Mouse (Mus musculus) skeletal muscle tissue, adult 2 months (tissue): ENCODE data around the gene Sorl1.

ENCODE experiments used
- DNase-seq: peaks from one replicate; pipeline ENCODE4 v3.0.0-alpha.2; 2012; ENCODE audit warnings: low read depth, low spot score

Gene Sorl1

DNA sequence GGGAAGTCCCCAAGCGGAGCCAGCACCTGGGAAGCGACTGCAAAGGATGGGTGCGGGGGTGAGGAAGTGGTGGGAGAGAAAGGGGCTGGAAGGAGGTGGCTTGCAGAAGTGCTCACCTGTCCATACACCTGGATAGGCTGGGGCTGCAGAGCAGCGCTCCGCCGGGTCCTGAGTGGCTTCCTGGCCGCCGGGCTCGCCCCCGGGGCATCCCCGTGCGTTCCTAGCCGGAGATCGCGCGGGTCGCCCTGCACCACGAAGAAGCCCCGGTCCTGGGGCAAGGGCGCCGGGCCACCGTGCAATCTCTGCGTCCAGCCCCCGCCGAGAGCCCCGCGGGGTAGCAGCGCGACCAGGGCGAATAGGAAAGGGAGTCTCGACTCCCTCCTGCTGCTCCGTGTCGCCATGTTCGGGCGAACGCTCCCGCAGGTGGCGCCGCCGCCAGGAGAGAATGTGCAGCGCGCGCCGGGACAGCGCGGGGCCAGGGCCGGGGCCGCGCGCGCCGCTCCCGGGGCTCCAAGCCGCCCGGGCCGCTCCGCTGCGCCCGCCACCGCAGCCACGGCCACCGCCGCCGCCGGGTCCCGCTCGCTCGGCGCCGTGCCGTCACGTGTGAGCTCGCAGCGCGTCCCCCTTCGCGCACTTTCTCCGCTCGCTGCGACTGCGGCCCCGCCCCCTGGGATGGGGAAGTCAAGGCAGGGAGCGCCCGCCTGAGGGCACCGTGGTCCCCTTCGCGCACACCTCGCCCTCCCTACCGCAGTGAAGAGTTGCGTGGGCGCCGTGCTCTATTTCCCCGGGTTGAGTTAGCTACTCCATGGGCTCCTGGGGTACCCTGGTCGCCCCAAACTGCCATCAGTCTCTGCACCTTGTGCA is at the start of gene Sorl1:
Gene Sorl1 (minus strand): TSS at position 585 of the 864 bp plus-strand sequence.
- DNase-seq = no peak

DNA sequence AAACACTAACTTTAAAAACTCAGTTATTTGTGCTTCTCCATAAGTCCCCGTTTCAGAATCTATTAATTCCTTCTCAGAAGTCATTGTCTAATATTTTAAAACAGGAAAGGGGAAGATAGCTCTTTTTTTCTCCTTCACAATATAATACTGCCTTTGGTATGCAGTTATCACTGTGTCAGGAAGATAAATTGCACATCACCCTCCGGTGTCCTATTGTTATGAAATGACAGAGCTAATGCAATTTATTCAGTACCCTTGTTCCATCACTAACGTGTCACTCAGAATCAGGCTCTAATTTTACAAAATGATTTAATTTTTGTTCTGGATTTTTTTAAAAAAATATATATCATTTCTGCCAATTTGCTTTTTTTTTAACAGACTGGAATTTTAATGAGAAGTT is 49.7 kb upstream of the Sorl1 start:
- DNase-seq = no peak

DNA sequence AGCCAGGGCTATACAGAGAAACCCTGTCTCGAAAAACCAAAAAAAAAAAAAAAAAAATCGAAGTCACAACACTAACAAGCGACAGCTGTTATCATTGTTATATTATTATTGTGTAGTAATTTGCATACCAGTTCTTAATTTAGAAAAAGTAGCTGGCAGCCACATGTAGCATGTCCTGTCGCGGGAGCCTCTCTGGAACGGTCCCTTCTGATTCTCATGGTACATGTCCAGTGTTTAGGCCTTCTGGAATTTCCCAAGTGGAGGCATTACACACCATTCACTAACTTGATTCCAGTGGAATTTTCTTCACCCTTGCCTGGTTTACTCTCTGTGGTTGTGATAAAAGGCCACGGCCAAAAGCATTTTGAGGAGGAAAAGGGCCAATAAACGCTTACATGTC is 45.4 kb upstream of the Sorl1 start:
- no peak for DNase-seq

DNA sequence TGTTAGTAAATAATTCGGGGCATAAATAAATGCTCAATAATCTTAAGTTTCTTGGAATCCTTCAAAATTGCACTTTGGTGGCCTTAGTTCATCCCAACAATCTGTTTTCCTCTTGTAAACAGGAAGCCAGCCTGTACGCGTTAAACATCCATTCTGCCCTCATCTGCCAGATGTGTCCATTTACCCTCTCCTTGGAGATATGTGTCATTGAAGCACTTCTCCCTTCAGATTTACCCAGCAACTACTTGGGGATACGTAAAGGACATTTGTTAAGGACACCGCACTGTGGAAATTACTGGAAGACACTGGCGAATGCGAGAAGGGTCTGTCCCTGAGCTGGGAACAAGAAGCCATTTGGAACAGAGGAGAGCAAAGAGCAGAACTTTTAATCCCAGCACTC is 44.9 kb upstream of the Sorl1 start:
- no peak for DNase-seq

DNA sequence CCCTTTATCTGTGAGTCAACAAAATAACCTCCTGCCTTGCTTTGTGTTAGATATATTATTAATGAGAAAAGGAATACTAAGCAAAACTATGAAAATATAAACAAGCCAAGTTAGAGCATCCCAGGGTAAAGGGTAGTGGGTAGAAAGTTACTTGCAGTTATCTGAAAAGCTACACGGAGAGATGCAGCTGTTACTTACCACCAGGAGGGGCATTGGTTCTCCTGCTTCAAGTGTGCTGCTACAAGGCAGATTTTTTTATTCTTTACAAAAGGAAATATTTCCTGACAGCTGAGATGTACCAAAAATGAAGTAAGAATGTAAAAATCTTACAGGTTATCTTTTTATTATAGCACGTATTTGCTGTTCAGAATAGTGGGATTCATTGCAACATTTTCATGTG is 40.8 kb upstream of the Sorl1 start:
- DNase-seq = no peak

DNA sequence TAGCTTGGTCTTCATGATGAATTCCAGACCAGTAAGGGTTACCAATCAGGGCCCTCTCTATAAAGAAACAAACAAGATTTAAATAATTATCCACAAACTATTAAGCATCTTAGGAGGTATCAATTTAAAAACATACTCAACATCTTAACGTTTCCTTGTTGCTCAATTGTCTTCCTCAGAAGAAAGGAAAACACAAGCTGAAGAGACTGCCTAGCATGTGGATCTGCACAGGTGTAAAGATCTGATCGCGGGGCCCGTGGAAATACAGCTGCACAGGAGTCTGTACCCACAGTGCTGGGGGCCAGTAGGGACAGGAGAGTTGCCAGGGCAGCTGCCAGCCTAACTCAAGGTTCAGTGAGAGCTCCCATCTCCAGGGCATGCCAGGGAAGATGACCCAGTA is 38.9 kb upstream of the Sorl1 start:
- DNase-seq = no peak

DNA sequence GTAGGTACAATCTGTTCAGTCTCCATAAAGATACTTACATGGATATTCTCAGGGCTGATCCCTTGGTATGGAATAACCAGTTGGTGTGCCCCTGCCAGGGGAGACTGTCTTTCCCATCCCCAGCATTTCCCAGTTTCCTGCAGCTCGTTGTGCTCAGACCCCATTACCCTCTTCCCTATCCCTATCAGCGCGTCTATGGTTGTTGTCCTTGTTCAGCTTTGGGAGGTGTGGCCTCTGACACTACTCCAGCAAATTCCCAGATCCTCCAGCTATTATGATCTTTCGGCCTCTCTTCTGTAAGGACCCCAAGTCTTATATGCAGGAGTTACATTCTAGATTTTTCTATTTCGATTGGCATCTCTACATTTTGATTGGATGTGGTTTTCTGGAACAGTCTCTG is 35.3 kb upstream of the Sorl1 start:
- no peak for DNase-seq

DNA sequence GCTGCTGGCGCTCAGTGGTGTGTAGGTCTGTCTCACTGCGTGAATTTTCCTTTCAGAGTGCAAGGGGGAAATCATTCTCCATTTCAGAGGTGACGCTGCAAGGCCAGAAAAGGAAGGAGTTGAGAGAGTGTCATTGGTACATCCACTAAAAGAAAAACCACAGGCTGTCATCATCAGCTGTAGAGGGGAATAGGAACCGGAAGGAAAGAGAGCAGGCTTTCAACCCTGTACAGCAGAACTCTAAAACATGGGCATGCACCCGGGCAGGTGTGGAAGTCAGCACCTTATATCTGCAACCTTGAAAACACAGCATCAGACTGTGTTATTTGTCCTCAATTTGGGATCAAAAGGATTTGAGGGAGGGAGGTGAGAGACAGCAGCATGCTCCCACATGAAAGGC is 34.6 kb upstream of the Sorl1 start:
- DNase-seq = no peak

DNA sequence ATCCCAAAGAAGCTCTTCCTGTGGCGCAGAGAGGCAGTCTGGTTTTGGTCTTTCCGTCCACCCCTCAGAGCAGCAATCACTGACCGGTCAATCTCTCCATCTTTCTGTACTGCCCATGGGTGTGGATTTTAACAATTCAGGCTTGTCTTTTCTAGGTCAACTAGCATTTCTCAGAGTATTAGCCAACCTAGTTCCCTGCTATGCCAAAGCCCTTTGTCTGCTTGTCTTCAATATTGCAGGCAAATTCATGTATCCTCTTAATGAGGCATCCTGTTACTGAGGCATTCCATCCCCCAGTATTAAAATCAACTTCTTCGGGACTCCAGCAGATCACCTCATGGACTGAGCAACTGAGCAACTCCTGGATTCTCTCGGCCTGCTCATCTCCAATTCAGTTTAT is 33.9 kb upstream of the Sorl1 start:
- no peak for DNase-seq

DNA sequence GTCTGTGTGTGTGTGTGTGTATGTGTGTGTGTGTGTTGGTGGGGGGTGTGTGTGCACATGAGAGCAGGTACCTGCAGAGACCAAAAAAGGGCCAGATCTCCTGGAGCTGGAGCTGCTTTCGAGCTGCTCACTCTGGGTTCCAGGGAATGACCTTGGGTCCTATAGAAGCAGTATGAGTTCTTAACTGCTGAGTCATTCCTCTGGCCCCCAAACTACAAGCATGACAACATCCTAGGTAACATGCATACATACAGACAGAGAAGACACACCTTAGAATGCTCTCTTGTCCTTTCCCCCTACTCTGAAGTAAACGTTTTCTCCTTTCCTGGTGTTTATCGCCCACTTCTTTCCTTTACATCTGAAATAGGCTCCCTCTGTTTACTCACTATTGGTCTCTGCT is 32.5 kb upstream of the Sorl1 start:
- DNase-seq = no peak

DNA sequence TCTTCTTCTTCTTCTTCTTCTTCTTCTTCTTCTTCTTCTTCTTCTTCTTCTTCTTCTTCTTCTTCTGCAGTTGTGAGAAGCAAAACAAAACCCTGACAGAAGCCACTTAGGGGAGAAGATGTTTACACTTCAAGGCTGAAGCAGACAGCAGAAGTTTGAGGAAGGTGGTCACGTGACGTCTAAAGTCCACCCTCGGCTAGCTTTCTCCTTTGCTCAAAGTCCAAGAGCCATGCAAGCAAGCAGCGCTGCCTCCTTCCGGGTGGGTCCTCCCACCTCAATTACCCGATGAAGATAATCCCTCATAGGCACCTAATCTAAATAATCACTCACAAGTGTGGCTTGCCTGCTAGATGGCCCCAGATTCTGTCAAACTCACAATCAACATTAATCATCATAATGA is 30.6 kb upstream of the Sorl1 start:
- no peak for DNase-seq

DNA sequence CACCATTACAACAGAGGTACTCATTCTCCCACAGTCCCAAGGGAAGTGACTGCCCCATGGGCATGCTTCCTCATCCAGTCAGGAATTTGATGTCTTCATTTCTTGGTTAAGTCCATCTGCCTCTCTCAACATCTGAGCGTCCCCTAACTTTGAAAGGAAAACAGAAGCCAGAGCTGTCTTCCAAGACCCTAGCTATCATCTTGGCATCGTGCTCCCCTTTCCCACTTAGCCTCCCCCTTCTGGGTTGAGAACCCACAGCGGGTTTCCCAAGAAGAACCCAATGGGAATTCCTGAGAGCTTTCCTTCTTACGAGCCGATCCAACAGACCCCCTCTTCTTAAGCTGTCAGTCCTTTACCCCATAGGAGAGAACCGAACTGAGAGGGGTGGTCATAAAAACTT is 24.7 kb upstream of the Sorl1 start:
- no peak for DNase-seq

DNA sequence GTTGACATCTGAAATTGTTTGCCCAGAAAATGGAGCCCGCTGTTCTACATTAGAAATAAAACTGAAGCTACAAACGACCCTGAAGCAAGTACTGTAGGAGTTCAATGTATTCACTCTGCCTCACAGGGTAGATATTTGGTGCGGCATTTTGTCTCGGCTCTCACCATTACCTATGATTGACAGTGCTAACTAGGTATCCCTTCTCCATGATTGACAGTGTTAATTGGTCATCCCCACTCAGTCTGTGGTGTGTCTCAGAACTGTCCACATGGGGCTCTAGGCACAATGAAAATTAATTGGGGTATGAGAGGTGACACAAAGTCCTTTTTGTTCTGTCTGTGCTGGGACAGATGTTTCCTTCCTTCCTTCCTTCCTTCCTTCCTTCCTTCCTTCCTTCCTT is 23.9 kb upstream of the Sorl1 start:
- DNase-seq = no peak

DNA sequence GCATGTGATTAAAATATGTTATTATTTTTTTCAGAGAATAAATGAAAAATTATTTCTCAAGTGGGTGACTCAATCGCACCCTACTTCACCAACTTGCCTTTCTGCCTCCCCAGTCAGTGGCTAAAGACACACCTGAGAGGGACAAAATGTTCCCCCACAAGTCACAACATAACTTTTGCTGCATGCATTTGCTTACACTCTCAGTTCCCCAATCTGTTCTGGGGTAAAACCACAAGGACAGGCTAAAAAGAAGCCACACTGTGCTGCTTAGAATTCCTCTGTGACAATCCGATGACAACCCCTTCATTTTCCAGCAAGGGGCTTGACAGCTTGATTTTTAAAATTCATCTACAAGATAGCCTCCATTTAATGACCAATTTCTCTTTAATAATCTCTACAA is 22.4 kb upstream of the Sorl1 start:
- DNase-seq = no peak

DNA sequence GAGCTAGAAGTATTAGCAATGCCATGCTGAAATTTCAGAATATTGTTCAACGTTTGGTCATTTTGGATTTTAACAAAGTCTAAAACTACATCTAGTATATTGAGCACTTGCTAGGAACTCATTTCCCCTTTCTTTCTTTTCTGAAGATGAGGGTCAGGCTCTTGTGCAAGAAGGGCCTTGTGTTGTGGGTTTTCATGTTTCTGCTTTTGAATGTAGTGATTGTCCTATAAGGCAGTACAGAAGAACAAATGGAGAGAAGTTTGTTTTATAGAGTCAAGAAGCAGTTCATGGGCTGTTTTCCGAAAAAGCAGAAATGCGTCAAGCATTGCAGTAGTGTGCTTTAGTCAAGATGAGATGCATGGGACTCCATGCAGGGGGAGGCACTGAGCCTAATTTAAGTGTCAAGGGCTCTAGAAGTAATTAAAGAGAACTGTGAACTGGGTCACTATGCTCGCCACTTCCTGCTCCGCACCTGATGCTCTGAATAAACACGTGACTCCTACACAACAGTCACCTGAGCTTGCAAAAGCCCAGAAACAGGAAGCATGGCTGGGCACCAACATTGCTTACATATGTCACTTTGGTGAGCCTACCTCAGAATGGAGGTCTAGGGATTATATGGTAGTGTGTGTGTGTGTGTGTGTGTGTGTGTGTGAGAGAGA is 17.6 kb upstream of the Sorl1 start:
- peak; percentile 22 for DNase-seq

DNA sequence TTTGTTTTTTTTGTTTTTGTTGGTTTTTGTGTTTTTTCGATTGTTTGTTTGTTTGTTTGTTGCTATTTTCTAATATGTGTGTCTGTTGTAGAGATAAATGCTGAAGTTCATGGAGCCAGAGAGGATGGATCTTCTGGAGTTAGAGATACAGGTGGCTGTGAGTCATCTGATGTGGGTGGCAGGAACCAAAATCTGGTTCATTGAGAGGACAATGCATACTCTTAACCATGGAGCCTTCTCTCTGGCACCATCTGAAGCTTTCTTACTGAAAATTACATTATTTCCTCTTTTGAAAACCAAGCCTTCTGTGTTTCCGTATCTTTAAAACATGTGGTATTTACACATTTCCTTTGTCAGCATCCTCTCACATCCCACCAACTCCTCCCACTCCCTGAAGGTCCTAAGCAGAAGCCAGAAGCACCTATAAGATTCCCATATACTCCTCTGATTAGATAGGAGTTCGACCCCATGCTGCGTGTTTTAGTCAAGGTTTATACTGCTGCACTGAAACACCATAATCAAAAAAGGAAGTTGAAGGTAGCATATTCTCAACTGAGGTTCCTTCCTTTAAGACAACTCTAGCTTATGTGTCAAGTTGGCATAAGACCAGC is 14.3 kb upstream of the Sorl1 start:
- DNase-seq = no peak

DNA sequence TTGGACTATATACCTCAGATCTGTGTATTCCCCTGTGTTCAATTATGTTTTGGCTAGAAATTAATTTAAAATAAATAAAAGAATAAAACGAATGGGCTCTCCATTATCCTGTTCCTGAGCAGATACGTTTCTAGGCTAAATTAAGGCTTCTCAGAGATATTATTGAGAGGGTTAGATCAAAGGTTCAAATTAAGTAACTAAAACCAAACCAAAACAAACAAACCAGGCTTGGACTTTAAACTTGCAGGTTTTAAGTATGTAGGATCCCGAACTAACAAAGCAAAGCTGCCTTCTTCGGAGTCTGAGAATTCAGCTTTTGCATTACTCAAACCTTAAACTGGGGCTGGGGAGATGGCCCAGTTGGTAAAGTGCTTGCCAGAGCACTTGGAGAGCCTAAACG is 13.5 kb upstream of the Sorl1 start:
- DNase-seq = no peak

DNA sequence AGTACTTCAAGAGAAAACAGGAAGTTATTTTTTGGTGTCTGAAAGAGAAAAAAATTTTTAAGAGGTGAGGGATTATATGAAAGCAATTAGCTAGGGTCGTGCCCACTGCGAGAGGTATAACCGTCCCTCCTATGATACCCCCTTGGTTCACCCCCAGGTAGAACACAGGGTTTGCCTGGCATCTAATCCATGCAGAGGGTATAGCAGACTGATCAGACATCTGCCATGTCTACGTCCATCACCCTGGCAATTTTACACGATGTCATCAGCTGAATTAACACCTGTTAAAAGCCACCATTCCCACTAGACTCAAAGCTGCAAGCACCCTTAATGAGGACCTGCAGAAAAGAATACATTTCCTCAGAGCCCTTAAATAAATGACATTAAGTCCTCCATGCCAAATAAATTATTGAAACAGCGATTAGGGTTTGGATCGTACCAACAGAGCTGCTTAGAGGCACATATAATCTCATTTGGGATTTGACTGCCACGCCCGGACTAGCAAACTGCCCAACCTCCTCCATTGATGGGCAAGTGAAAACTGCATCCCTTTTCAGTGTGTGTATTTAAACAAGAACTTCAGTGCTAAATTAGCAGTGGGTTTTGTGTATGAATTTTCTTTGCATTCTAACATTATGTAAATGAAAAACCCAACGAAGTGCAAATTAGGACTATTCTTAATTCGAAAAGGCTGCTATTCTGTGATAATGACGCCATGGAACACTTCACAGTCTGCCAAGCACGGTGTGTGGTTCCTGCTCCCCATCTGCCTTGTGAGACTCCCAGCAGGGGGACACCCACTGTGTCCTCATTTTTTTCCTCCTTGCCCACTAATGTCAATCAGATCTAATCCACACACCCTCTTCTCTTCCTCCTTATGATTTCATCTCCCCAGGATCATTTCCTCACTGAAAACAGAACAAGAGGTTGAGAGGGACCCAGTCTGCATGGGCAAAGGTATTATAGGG is 7.0 kb upstream of the Sorl1 start:
- no peak for DNase-seq

DNA sequence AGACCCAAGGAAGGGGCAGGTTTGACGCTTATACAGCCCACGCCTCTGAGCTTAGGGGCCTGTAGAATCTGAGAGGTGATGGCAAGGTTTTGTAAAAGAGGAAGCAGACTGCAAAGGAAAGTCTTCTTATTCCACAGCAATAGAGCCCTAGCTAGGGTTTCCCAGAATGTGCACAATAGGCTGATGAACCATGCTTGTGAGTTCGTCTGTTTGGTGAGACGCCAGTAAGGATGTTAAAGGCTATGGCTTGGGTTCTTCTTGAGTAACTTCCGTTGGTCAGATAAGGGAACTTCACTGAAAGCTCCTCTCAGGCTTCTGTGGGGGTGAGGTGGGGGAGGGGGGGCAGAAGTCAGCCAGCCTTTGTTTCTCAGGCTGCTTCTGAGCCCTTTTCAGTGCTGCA is 3.9 kb upstream of the Sorl1 start:
- DNase-seq = no peak

DNA sequence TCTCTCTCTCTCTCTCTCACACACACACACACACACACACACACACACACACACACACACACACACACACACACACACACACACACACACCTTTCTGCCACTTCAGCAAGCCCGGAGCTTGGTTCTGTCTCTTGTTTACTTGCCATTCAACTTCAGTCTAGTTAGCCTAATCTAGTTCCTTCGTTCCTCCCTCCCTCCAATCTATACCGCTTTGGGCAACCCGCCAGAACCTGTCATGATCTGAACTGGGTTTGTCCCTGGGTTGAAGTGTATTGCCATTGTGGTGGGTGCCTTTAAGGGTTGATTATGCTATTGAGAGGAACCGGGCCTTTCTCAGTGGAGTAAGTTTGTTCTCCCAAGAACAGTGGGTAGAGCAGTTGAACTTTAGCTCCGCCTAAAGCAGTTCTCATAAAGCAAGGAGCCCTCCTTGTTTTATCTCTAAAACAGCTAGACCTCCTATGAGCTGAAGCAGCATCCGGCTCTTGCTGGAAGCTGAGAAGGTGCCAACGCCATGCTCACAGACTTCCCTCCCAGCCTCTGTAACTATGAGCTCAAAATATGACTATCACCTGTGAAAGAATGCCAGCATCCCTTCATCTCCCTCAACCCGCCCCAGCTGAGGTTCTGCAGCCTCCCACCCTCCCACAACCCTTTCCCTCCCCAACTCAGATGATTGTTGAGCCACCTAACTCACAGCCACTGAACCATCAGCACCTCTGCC is 1.3 kb upstream of the Sorl1 start:
- no peak for DNase-seq

DNA sequence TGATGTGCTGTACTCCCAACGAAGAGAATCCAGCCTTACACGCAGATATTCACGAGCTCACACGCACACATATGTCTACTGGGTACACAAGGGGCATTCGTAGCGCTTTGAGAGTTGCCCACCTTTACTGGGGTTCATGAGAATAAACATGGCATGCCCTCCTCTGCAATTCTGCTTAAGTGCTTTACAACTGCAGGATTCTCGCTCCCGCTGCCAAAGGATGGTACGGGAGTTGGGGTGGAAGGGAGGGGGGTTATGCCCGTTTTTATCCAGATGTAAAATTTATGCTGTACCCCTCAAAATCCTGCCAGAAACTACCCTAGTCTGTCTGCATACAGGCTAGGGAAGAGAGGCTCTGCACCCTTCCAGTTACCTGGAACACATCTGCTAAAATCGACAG is 893 bp downstream of the Sorl1 start:
- DNase-seq = no peak
